Mouse (Mus musculus) right cerebral cortex, postnatal 36 days (tissue): ENCODE measurements around the gene Bmp4.

Source experiments
- DNase-seq, 2 experiments: peaks; one replicate each; pipeline ENCODE4 v3.0.0; 2022; ENCODE audit warnings: low spot score in 2 of 2, mixed read lengths in 1 of 2

The Bmp4 gene

DNA sequence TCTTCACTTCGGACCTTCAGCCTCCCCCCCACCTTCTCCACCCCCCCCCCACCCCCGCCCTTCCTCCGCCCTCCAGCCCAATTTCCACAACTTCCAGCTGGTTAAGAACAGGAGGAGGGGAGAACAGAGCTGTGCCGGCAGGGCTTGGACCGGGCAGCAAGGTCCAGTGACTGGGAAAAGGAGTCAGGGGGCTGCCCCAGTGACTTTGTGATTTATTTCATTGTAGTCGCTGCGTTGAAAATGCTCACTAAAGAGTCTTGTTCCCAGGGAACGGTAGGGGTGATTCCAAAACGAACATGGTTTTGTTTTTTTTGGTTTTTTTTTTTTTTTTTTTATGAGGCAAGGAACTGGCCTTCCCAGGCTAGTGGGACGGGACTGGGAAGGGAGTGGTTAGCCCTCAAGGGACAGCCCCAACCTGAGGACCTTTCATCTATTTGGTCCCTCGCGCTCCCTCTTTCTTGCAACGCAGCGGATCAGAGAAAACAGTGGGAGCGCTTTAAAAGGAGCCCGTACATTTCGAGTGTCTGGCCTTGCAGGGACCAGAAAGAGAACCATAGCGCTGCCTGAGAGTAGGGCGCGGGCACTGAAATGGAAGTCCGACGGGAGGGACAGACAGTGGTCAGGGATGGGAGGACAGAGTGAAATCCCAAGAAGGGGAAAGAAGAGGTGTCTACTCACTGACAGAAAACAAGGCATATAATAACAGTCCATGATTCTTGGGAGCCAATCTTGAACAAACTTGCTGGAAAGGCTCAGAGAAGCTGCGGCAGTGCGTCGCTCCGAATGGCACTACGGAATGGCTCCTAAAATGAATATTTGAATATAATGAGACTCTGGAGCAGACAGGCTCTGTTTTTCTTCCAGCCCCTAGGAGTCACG, 3.8 kb downstream of the Bmp4 start:
- DNase-seq = no peak

DNA sequence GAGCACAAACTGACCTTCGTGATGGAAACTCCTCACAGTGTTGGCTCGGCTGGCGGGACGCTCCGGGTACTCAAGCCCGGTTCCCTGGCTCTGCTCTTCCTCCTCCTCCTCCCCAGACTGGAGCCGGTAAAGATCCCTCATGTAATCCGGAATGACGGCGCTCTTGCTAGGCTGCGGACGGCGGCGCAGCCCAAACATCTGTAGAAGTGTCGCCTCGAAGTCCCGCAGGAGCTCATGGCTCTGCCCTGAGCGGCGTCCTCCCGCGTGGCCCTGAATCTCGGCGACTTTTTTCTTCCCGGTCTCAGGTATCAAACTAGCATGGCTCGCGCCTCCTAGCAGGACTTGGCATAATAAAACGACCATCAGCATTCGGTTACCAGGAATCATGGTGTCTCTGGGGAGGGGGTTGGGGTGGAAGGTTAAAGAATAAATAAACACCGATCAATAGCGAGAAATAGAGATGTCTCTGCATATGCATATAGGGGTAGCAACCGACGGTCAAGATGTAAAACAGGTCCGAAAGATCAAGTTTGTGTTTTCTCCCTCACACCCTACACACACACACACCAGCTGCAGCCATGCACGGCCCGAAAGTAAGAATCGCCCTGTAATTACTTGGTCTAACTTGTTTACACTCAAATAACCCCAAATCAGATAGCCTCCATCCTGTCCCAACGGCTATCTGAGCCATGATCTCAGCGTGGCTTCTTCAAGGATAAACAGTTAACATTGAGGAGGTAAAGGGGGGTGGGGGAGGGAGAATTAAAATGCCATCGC, 4.6 kb downstream of the Bmp4 start:
- DNase-seq = no peak

- no peak for DNase-seq
Observed at GRCm38 (mm10) chr14:46384946-46385691, 5.3 kb downstream of the Bmp4 start.

DNA sequence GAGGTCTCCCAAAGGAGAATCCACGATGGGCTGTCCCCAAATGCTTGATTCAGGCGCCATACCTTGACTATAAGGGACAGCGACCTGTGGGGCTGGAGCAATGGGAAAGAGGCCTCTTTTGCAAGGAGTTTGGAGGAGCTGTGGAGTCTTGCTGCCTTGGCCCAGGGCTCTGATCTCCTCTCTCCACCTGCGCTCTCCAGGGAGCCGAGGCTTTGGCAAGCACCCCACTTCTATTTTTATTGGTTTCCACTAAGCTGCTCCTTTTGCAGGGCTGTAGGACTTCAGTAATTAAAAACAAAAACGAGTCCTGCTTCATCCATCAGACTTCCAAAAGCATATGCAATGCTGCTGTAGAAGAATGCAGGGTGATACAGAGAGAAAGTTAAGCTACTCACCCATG, 9.0 kb downstream of the Bmp4 start:
- no peak for DNase-seq

DNA sequence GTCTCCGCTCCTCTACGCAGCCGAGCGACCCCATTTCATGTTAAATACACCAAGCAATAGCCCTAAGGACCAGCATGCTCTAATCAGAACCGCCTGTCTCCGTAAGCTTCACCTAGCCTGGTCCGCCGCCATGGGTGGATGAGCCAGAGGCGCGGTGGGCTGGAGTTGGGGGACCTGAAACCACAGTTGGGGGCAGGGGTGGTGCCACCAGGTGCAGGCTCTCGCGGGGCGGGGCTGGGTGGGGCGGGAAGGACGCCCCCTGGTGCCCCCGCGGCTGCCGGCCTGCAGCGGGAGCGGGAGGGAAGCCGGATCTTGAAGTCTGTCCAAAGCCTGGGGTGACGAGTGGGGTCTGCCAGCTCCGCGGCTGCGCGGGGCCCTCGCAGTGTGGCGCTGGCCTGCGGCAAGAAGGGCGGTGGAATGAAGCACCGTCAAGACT, 10.2 kb downstream of the Bmp4 start:
- no peak for DNase-seq

GRCm38 (mm10) chr14:46379285-46379684, 11.2 kb downstream of the Bmp4 start, which contains the start of gene Gm15217:
Gene Gm15217 (plus strand): TSS chr14:46379414.
- no peak for DNase-seq

- no peak for DNase-seq
Observed at GRCm38 (mm10) chr14:46375796-46376195, 14.7 kb downstream of the Bmp4 start.

DNA sequence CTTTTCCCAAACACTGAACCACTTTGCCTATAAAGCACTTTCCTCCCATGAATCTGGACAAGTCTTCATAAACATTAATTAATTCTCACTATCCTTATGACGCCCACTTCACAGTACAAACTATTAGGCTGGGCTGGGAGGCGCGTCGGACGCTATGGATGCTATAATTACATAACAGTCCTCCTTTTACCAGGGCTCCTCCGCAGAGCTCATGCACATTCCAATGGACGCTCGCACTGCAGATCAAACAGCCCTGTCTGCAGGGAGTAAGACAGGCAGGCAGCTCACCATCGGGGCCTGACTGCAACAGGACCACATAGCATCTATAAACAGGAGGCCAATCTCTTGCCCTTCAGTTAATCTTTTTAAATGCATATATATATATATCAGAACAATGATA, 18.0 kb downstream of the Bmp4 start:
- no peak for DNase-seq

DNA sequence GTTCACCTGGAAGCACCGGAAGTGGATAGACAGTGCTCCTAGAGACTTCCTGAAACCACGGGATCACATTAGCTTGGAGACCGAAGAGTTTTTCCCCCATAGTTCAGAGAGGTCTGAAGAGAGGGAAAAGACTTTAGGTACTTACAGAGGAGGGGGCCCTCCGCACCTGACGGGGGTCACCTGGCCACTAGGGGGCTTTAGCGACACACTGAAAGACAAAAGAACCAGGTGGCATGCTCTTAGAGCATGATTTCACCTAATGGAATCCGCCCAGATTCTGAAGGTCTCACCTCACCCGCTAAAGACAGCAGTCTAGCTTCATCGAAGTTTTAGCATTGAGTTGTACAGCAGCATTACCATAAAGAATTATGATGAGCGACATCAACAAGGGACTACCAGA, 27.3 kb downstream of the Bmp4 start:
- no peak for DNase-seq

DNA sequence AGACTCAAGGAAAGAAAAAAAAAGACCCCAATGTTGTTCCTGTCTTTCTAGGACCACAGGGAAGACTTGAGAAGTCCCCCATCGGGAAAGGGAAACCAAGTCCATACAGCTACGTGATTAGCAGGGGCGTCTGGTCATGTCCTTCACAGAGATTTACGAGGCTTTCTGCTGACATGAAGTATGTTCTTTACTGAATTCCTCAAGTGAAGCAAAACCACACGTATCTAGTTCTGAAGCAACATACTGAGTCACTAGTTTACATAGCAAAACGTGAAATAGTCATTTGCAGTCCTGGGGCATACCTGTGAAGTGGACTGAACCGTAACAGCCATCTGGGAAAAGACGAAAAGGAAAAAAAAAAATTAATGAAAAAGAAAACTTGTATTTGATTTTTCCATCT, 32.8 kb downstream of the Bmp4 start:
- DNase-seq = no peak

DNA sequence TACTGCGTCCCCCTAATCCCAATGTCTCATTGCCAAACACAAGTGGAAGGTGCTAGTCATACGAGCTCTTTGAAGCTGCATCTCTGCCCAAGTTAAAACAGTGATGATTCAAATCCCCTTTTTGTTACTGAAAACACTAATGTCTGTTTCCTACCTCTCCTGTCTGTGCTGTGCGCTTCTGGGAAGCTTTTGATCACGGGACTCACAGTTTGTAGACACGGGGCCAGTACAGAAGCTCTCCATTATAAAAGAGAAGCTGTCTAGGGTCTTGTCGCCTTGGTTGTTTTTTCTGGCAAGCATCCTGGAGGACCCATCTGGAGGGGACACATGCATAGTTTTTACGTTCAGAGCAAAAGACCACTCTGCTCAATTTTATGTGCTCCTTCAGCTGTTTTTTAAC, 33.2 kb downstream of the Bmp4 start:
- no peak for DNase-seq

- no peak for DNase-seq
Observed at GRCm38 (mm10) chr14:46344750-46345149, 45.7 kb downstream of the Bmp4 start.

DNA sequence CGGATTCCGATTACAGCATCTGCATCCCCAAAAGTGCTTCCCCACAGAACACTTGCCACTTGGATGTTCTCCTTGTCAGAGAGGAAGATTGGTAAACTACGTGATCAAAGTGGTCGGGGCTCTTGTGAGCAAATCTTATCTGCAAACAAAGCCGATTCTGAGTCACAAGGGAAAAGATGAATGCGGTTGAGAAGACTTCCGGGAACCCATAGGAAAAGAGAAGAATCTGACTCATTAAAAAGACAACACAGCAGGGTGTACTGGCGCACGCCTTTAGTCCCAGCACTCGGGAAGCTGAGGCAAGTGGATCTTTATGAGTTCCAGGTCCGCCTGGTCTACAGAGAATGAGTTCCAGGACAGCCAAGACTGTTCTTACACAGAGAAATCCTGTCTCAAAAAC, 51.7 kb downstream of the Bmp4 start:
- no peak for DNase-seq
